13 mouse cellular contexts compared by ENCODE assay signal in the genomic region with DNA sequence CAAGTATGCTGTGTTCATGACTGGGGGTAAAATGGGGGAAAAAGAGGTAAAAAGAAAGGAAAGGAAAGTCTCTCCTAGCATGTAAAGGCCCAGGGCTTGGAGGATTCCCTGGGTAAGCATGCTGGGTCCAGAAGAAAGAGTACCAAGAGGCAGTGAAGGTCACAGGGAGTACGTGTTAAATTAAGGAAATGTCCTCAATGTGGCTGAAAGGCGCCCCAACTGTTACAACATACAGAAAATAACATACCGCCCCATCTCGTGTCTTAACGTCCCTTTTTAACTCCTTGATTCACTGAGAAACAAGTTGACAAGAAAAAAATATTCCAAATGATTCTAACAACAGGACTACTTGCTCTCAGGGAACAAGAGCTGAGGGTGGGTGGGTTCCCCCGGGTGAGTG. TPM values are rescaled to one million over a fixed set of nuclear protein-coding genes. Genes with fewer than 3 reads are reported as not detected.
DNase-seq lines count a peak whose midpoint lies in the region; ATAC-seq and TF ChIP-seq lines count a peak whose summit lies in the region.
"Had no signal": no experiment of that assay in that cellular context is flagged by ENCODE, and none has a peak within 500 bp of the region (broad histone marks: within the 10 kb centered on the region; RNA-seq: fewer than 3 reads in every experiment).

No protein-coding gene starts in this region.

- no peak for DNase-seq in heart, postnatal 0 days (ENCODE audit: low spot score)
- no peak for DNase-seq in heart, adult 8-10 months (ENCODE audit: low spot score)
- peak; percentile 77 for DNase-seq in lung, postnatal 0 days (ENCODE audit: low spot score)
- no peak for DNase-seq in lung, postnatal 25 days (ENCODE audit: low spot score)
- DNase-seq in stomach, postnatal 0 days (ENCODE audit: low spot score) = no peak
- no peak for DNase-seq in layer of hippocampus, adult 9-11 months
- no peak for DNase-seq in gastrocnemius, adult 8-10 months (ENCODE audit: low spot score in 2 of 2)
- DNase-seq: cerebellum, adult 11-12 months; heart, postnatal 4 days; kidney, adult 11 months had no signal

- peak overlapping the region; percentile 34; the same call in 1 of the 2 replicates for H3K27ac ChIP-seq in heart, postnatal 0 days (ENCODE audit: low read depth)
- H3K27ac ChIP-seq in lung, postnatal 0 days (ENCODE audit: low read length) = peak overlapping the region; percentile 90
- peak overlapping the region; percentile 62 for H3K27ac ChIP-seq in limb, embryonic 12.5 days
- H3K27ac ChIP-seq in stomach, postnatal 0 days (replicated peaks) = peak overlapping the region; percentile 61

- no peak for TF ChIP-seq EP300 in heart, postnatal 0 days (IDR thresholded peaks at IDR 0.05; ENCODE audit: low read depth)
- TF ChIP-seq EP300 in lung, postnatal 0 days (IDR thresholded peaks at IDR 0.05) = peak; percentile 33; the same call in 1 of the 2 replicates
- TF ChIP-seq EP300 in stomach, postnatal 0 days (optimal IDR thresholded peaks at IDR 0.05) = no peak

- no peak overlapping the region for H3K4me2 ChIP-seq in heart, postnatal 0 days (ENCODE audit: low read depth, low read length)
- peak overlapping the region; percentile 5; the same call in 1 of the 2 replicates for H3K4me2 ChIP-seq in lung, postnatal 0 days (replicated peaks; ENCODE audit: low read depth, low read length)
- no peak overlapping the region for H3K4me2 ChIP-seq in limb, embryonic 12.5 days
- no peak overlapping the region for H3K4me2 ChIP-seq in stomach, postnatal 0 days (replicated peaks; ENCODE audit: low read depth)
- H3K4me2 ChIP-seq: midbrain, embryonic 11.5 days had no signal

- H3K9me3 ChIP-seq in heart, postnatal 0 days (replicated peaks; ENCODE audit: control insufficient read depth, low read length) = no peaks in the 10 kb centered on the region
- no peaks in the 10 kb centered on the region for H3K9me3 ChIP-seq in lung, postnatal 0 days (ENCODE audit: low read length)
- H3K9me3 ChIP-seq in limb, embryonic 12.5 days = no peaks in the 10 kb centered on the region
- no peaks in the 10 kb centered on the region for H3K9me3 ChIP-seq in stomach, postnatal 0 days (ENCODE audit: control insufficient read depth, low read length)

- no peak overlapping the region for H3K4me3 ChIP-seq in heart, postnatal 0 days (ENCODE audit: low read depth, low read length)
- H3K4me3 ChIP-seq in lung, postnatal 0 days (ENCODE audit: low read depth, low read length) = no peak overlapping the region
- H3K4me3 ChIP-seq in limb, embryonic 12.5 days (replicated peaks) = no peak overlapping the region
- H3K4me3 ChIP-seq in stomach, postnatal 0 days (ENCODE audit: low read depth, low read length) = no peak overlapping the region

- no peak for ATAC-seq in heart, postnatal 0 days (ENCODE audit: insufficient read depth, low read depth)
- ATAC-seq in lung, postnatal 0 days = no peak
- no peak for ATAC-seq in limb, embryonic 12.5 days (ENCODE audit: insufficient number of reproducible peaks, insufficient read depth, low FRiP score, low TSS enrichment, low read depth)
- ATAC-seq in stomach, postnatal 0 days (ENCODE audit: low FRiP score, low TSS enrichment) = no peak
- ATAC-seq: activated CD4-positive, CD25-positive, alpha-beta regulatory T cell, adult 4 months had no signal

- no peaks in the 10 kb centered on the region; the same call in 1 of the 2 replicates for H3K36me3 ChIP-seq in heart, postnatal 0 days (replicated peaks; ENCODE audit: control insufficient read depth, insufficient read depth, low read length)
- H3K36me3 ChIP-seq in lung, postnatal 0 days (ENCODE audit: insufficient read depth, low read length) = 0 out of 2 replicates have a peak, but pooled peaks cover 4% of the 10 kb centered on the region
- H3K36me3 ChIP-seq in limb, embryonic 12.5 days = peaks cover 51% of the 10 kb centered on the region
- H3K36me3 ChIP-seq in stomach, postnatal 0 days (ENCODE audit: control insufficient read depth, insufficient read depth, low read length) = no peaks in the 10 kb centered on the region

- 72% methylated on average over 6 of the region's 6 CpGs for WGBS in heart, postnatal 0 days
- 13% methylated on average over 6 of the region's 6 CpGs for WGBS in lung, postnatal 0 days
- 75% methylated on average over 6 of the region's 6 CpGs for WGBS in limb, embryonic 12.5 days
- 21% methylated on average over 6 of the region's 6 CpGs for WGBS in stomach, postnatal 0 days

- no peaks in the 10 kb centered on the region for H3K27me3 ChIP-seq in heart, postnatal 0 days (ENCODE audit: control insufficient read depth, insufficient read depth, low read length)
- H3K27me3 ChIP-seq in lung, postnatal 0 days (replicated peaks; ENCODE audit: insufficient read depth, low read length) = no peaks in the 10 kb centered on the region
- H3K27me3 ChIP-seq in limb, embryonic 12.5 days = no peaks in the 10 kb centered on the region
- H3K27me3 ChIP-seq in stomach, postnatal 0 days (ENCODE audit: control insufficient read depth, insufficient read depth, low read length) = no peaks in the 10 kb centered on the region

- peaks cover 62% of the 10 kb centered on the region for H3K4me1 ChIP-seq in heart, postnatal 0 days (ENCODE audit: control insufficient read depth, insufficient read depth)
- peaks cover 30% of the 10 kb centered on the region for H3K4me1 ChIP-seq in lung, postnatal 0 days (ENCODE audit: insufficient read depth, low read depth, low read length)
- peaks cover 78% of the 10 kb centered on the region for H3K4me1 ChIP-seq in limb, embryonic 12.5 days (replicated peaks)
- H3K4me1 ChIP-seq in stomach, postnatal 0 days (replicated peaks; ENCODE audit: control insufficient read depth, insufficient read depth) = peaks cover 23% of the 10 kb centered on the region

- H3K9ac ChIP-seq in heart, postnatal 0 days (replicated peaks; ENCODE audit: low read depth, low read length) = no peak overlapping the region
- no peak overlapping the region for H3K9ac ChIP-seq in lung, postnatal 0 days (replicated peaks; ENCODE audit: low read depth)
- no peak overlapping the region for H3K9ac ChIP-seq in limb, embryonic 12.5 days (replicated peaks)
- H3K9ac ChIP-seq in stomach, postnatal 0 days (ENCODE audit: low read length) = no peak overlapping the region

- no peak for TF ChIP-seq CTCF in heart, postnatal 0 days (IDR thresholded peaks at IDR 0.05; ENCODE audit: low read depth)
- no peak for TF ChIP-seq CTCF in lung, postnatal 0 days (IDR thresholded peaks at IDR 0.05)
- no peak for TF ChIP-seq CTCF in stomach, postnatal 0 days (IDR thresholded peaks at IDR 0.05; ENCODE audit: low read depth)

RNA-seq across cellular contexts. Expression of a gene that starts 36.7 kb away (rescaled TPM):
- 68.4 and 93.1 TPM in 2 replicates for total RNA-seq in heart, postnatal 0 days (2014; rRNA removed; ENCODE audit: low replicate concordance)
- 5.6 and 6.7 TPM in 2 replicates for polyA plus RNA-seq in heart, postnatal 0 days (2015; fragmentation: Nextera tagmentation; extraction: Ambion mirVana)
- 10 to 100 TPM; 10.9 to 16.5 (median 11.9) TPM for total RNA-seq in heart, adult 8-10 months (2022)
- 13.4 and 15.3 TPM in 2 replicates for polyA plus RNA-seq in lung, postnatal 0 days (2015; fragmentation: Nextera tagmentation; extraction: Ambion mirVana)
- polyA plus RNA-seq in limb, embryonic 12.5 days (2016; fragmentation: Nextera tagmentation; extraction: Ambion mirVana) = 23.5 and 23.9 TPM in 2 replicates
- 6.0 and 7.3 TPM in 2 replicates for polyA plus RNA-seq in stomach, postnatal 0 days (2015; fragmentation: Nextera tagmentation; extraction: Ambion mirVana)
- total RNA-seq in gastrocnemius, adult 8-10 months (2022) = 1 to 10 TPM; 3.2 to 5.1 (median 3.6) TPM
- polyA plus RNA-seq: activated CD4-positive, CD25-positive, alpha-beta regulatory T cell, adult 4 months had no signal

Comparison
In these comparisons a context has a peak if more than half of its experiments do, and no peak if none do; other contexts are left out.
1. H3K27ac ChIP-seq: peak in every context shown above with its lines; median percentile 90 in lung, postnatal 0 days; 62 in limb, embryonic 12.5 days; 61 in stomach, postnatal 0 days; 34 in heart, postnatal 0 days.